In the genomic region with DNA sequence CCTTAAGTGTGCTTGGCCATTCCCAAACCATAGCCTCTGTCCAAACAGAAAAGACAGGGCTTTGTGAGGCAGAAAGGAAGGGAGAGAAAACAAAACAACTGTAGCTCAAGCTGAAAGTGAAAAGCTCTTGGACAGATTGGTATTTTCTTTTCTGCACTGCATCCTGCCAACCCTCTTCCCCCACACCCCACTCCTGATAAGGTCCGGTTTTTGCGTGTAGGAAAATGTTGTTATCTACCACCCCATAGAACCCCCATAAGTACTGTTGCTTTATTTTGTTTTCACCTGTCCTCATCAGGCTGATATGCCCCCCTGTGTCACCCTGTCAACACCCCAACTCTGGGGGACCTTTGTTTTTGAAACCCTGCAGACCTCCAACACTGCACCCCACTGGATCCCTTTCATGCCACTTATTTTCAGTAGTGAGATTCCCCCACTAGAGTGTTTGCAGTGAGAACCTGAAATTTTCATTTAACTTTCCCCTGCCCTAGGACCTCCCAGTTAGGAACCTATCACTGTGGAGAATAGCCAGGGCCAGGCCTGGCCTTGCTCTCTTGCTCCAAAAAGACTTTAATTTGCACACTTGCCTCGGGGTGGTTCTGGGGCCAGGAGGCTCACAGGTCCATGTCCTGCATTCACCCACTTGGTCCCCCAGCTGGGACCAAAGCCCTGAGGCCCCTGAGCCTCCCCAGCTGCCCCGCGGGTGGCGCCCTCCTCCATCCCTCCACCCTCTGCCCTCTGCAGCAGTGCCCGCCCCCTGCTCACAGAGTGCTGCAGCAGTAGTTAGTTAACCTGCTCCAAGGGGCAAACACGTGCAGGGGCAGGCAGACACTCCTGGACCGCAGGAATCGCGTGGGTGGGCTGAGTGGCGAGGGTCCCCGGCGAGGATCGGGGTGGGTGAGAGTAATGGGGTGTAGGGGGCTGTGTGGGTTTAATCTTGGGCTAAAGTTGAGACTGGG, we compare ENCODE assay signal across 19 mouse cellular contexts. TPM values are rescaled to one million over a fixed set of nuclear protein-coding genes. Genes with fewer than 3 reads are reported as not detected.
DNase-seq lines count a peak whose midpoint lies in the region.
"Not testable (repeated sequence)": the region's sequence is repeated elsewhere in the genome, so short reads cannot be mapped to it uniquely, and the experiment has no call there.
"Had no signal": no experiment of that assay in that cellular context is flagged by ENCODE, and none has a peak within 500 bp of the region (broad histone marks: within the 10 kb centered on the region; RNA-seq: fewer than 3 reads in every experiment).

No protein-coding gene starts in this region.

- H3K4me1 ChIP-seq in heart, embryonic 10.5 days, result not testable (repeated sequence)

- not testable (repeated sequence) for H3K36me3 ChIP-seq in heart, embryonic 10.5 days

- 30% methylated on average over 14 of the region's 15 CpGs for WGBS in heart, embryonic 10.5 days

- DNase-seq in R1 (ENCODE audit: low read depth, low spot score), result peak; percentile 6
- DNase-seq in embryo, embryonic 9.5 days (ENCODE audit: extremely low spot score), result peak; percentile 44
- peak; percentile 74 for DNase-seq in heart, embryonic 10.5 days (ENCODE audit: low spot score)
- peak; percentile 20 to 24 for DNase-seq in kidney, adult 8-10 months
- DNase-seq in kidney, postnatal 4 days, result peak; percentile 3 to 8
- DNase-seq in neural tube, embryonic 10.5 days (ENCODE audit: extremely low spot score, low spot score), result peak; percentile 27
- DNase-seq in urinary bladder, adult 2 months (ENCODE audit: low spot score), result peak; percentile 20

- H3K4me3 ChIP-seq in heart, embryonic 10.5 days, result not testable (repeated sequence)

- H3K27ac ChIP-seq in heart, embryonic 10.5 days, result not testable (repeated sequence)

- not testable (repeated sequence) for H3K27me3 ChIP-seq in heart, embryonic 10.5 days (ENCODE audit: insufficient read depth, poor library complexity, severe bottlenecking)

- not testable (repeated sequence) for H3K9me3 ChIP-seq in heart, embryonic 10.5 days

RNA-seq across cellular contexts. Expression of a gene that starts 12.0 kb away (rescaled TPM):
- polyA plus RNA-seq in heart, embryonic 10.5 days (2016; fragmentation: Nextera tagmentation; extraction: Ambion mirVana), result not detected in 2 replicates
- not detected in 2 replicates for polyA plus RNA-seq in urinary bladder, adult 2 months (2012; rRNA removed)
- polyA plus RNA-seq: forebrain, embryonic 11.5 days; forebrain, postnatal 0 days; heart, adult 2 months; heart, embryonic 14.5 days; hindbrain, embryonic 15.5 days; intestine, embryonic 15.5 days; limb, embryonic 11.5 days; liver, embryonic 11.5 days; liver, postnatal 0 days; midbrain, embryonic 11.5 days had no signal

RNA-seq across cellular contexts. Expression of a gene that starts 47.6 kb away (rescaled TPM):
- not detected in 2 replicates for polyA plus RNA-seq in heart, embryonic 10.5 days (2016; fragmentation: Nextera tagmentation; extraction: Ambion mirVana)
- not detected in 2 replicates for polyA plus RNA-seq in urinary bladder, adult 2 months (2012; rRNA removed)
- polyA plus RNA-seq: C2C12; forebrain, embryonic 11.5 days; forebrain, postnatal 0 days; heart, adult 2 months; heart, embryonic 14.5 days; hindbrain, embryonic 15.5 days; intestine, embryonic 15.5 days; limb, embryonic 11.5 days; liver, embryonic 11.5 days; liver, postnatal 0 days; midbrain, embryonic 11.5 days; Patski had no signal

Comparison
In these comparisons a context has a peak if more than half of its experiments do, and no peak if none do; other contexts are left out.
1. DNase-seq: peak in every context shown above with its lines; median percentile 74 in heart, embryonic 10.5 days; 44 in embryo, embryonic 9.5 days; 27 in neural tube, embryonic 10.5 days; 22 in kidney, adult 8-10 months; 20 in urinary bladder, adult 2 months; 6 in R1; 6 in kidney, postnatal 4 days.